Mouse (Mus musculus) heart, embryonic 13.5 days (tissue): Measurements from ENCODE around the gene Sept5. TPM values are rescaled to one million over a fixed set of nuclear protein-coding genes. Genes with fewer than 3 reads are reported as not detected.

ENCODE experiments used
- ATAC-seq: fragments of 200-750 bp; cut with Nextera tagmentation; 2 replicates; pipeline ENCODE4 v1.8.0; 2017; ENCODE audit warnings: moderate TSS enrichment; ENCODE audit not compliant: insufficient number of reproducible peaks, low FRiP score, low TSS enrichment; ENCODE audit errors: extremely low read depth
- H3K27ac ChIP-seq: fragments of 300-500 bp; sonication (generic); replicated peaks from 2 replicates; pipeline ENCODE4 v1.5.1; 2015; ENCODE audit warnings: moderate library complexity, mild to moderate bottlenecking, inconsistent platforms
- H3K27me3 ChIP-seq: fragments of 300-500 bp; sonication (generic); replicated peaks from 2 replicates; pipeline ENCODE4 v1.6.1; 2015; ENCODE audit warnings: mild to moderate bottlenecking, inconsistent platforms
- H3K36me3 ChIP-seq: fragments of 300-500 bp; sonication (generic); 2 replicates; pipeline ENCODE4 v1.6.1; 2015; ENCODE audit warnings: mild to moderate bottlenecking, inconsistent platforms
- H3K4me1 ChIP-seq: fragments of 300-500 bp; sonication (generic); 2 replicates; pipeline ENCODE4 v1.6.1; 2015; ENCODE audit warnings: inconsistent platforms
- H3K4me2 ChIP-seq: fragments of 300-500 bp; sonication (generic); 2 replicates; pipeline ENCODE4 v1.6.1; 2015; ENCODE audit warnings: inconsistent platforms, mild to moderate bottlenecking, moderate library complexity
- H3K4me3 ChIP-seq: fragments of 300-500 bp; sonication (generic); 2 replicates; pipeline ENCODE4 v1.5.1; 2015; ENCODE audit warnings: moderate library complexity, mild to moderate bottlenecking, inconsistent platforms
- H3K9ac ChIP-seq: fragments of 300-500 bp; sonication (generic); 2 replicates; pipeline ENCODE4 v1.6.1; 2015; ENCODE audit warnings: inconsistent platforms, mild to moderate bottlenecking, moderate library complexity
- H3K9me3 ChIP-seq: fragments of 300-500 bp; sonication (generic); 2 replicates; pipeline ENCODE4 v1.6.1; 2016; ENCODE audit warnings: inconsistent platforms
- WGBS: fragments of 180-500 bp; shearing (Covaris S2); methylation state at CpG from one replicate; pipeline ENCODE4 v1.1.7; 2015; ENCODE audit warnings: mixed read lengths; 5-methylcytosine and 5-hydroxymethylcytosine counted together
- polyA plus RNA-seq: library from polyadenylated mRNA; unstranded; fragments of >200 nt; fragmentation: Nextera tagmentation; extraction: Ambion mirVana; gene quantifications from 2 replicates; pipeline ENCODE4 v1.2.1, GENCODE M21; 2015

Gene Sept5
- 8.8 TPM in 2 replicates for polyA plus RNA-seq

DNA sequence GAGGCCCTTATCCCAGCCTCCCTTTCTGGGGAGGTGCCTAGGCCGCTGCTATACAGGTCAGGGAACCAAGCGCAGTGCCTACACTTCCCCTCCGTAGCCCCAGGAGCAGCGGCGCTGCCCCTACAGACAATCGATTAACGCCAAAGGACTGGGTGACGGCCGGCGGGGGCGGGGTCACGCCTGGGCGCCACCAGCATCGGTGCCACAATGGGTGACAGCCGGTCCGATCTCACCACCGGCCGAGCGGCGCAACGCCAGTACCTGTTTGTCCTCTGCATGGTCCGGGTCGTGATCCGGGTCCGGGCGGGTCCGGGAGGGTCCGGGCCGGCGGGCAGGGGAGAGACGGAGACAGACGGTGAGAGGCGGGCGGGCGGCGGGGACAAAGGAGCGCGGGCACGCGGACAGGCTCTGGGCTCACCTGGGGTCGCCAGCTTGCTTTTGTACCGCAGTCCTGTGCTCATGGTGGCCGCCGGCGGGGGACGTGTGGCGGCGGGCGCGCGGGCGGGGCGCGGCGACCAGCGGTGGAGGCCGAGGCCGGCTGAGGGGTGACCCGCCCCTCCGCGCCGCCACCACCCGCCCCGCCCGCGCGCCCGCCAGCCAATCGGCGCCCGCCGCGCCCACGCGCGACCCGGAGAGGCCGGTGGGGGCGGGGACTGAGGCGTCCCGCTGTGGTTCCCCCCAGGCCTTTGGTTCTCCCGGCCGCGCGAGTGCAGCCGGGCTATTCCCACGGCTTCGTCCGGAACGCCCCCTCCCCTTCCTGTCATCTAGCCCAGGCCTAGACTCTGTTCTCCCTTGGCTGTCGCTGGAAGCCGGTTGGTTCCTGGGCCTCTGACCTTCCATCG is at the start of gene Sept5:
Gene Sept5 (minus strand): TSS at position 565 of the 842 bp plus-strand sequence.
- peak within 1 kb of the TSS; percentile 83 for H3K4me3 ChIP-seq
- H3K27me3 ChIP-seq: peaks cover 76% of the 10 kb centered on the region
- ATAC-seq: peak; percentile 35; the same call in 1 of the 2 replicates
- H3K4me2 ChIP-seq: peak within 1 kb of the TSS; percentile 98
- H3K27ac ChIP-seq: no peak within 1 kb of the TSS
- peak within 1 kb of the TSS; percentile 89 for H3K9ac ChIP-seq
- H3K4me1 ChIP-seq: peaks cover 30% of the 10 kb centered on the region
- WGBS: under 1% methylated on average over 75 of the region's 93 CpGs
- no peaks in the 10 kb centered on the region for H3K36me3 ChIP-seq
- no peaks in the 10 kb centered on the region for H3K9me3 ChIP-seq

DNA sequence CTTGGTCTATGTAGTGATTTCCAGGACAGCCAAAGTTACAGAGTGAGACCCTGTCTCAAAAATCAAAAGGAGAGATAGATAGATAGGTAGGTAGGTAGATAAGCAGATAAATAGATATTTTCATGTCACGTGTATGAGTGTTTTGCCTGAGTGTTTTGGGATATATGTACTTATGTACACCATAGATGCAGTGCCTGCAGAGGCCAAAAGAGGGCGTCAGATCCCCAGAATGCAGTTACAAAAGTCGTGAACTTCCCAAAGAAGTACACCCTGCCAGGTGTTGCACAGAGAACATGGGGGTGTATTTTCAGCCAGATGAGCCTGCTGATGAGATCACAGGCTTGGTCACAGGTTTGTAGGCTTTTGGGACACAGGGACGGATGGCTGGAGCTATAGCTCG is 49.4 kb upstream of the Sept5 start:
- Histone ChIP-seq H3K4me1 (peaks cover 8% of the 10 kb centered on the region), H3K27me3 (no peaks in the 10 kb centered on the region; the same call in 1 of the 2 replicates), H3K9ac (no peak overlapping the region), H3K36me3 (no peaks in the 10 kb centered on the region), H3K4me2 (no peak overlapping the region), H3K9me3 (no peaks in the 10 kb centered on the region), H3K4me3 (no peak overlapping the region), H3K27ac (no peak overlapping the region)
- WGBS: 45% methylated on average over 5 of the region's 5 CpGs
- ATAC-seq: no peak

DNA sequence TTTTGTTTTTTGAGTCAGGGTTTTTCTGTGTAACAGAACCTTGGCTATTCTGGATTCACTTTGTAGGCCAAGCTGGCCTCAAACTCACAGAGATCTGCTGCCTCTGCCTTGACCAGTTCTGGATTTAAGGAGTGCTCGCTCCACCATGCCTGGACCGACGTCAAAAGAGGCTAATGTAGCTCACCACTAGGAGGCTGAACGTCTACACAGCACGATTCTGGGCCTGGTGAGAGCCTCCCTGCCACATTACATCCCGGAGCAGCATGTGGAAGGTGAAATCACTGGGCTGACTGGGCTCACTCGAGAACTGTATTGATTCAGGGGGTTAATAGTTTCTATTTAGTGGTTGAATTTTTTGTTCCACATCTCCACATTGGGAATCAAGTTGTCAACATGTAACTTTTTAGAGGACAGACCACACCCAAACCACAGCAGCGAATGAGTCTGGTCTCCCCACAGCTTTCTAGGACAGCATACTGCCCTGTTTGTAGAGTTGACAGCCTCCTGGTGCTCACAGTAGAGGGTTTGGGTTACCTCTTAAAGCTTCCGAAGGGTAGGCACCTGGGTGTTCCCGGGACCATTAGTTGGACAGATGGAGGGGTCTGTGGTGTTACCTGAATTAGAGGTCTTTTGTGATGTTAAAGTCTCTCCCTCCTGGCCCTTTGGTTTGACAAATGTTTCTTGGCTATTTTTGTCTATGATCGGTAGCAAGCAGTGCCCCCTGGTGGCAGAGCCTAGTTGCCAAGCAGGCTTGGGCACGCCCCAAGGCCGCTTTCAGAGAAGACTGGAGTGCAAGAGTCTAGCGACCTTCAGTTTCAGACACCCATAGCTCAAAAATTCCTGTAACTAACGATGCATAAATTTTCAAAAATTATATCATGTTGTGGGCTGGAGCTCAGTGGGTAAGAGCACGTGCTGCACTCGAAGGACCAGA is 48.3 kb upstream of the Sept5 start:
- Histone ChIP-seq H3K27me3 (no peaks in the 10 kb centered on the region; the same call in 1 of the 2 replicates), H3K9me3 (no peaks in the 10 kb centered on the region), H3K4me2 (no peak overlapping the region), H3K4me1 (no peaks in the 10 kb centered on the region; the same call in 1 of the 2 replicates), H3K27ac (no peak overlapping the region), H3K4me3 (no peak overlapping the region), H3K9ac (no peak overlapping the region), H3K36me3 (no peaks in the 10 kb centered on the region)
- ATAC-seq: no peak
- 32% methylated on average over 17 of the region's 17 CpGs for WGBS

DNA sequence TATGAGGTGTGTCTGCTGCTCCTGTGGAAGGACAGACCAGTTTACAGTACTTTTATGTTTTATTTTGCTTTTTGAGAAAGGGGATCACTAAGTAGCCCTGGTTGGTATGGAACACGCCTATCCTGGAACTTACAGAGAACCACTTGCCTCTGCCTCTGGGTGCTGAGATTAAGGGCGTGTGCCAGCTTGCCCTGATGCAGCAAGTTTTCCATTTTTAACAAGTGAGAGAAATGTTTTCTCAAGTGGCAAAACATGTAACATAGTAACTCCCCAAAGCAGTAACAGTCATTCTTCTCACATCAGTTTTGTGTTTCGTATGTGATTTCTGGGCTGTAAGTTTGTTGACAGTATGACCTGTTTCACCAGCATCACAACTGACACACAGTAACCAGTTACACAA is 43.3 kb upstream of the Sept5 start:
- WGBS: 65% methylated on average over 3 of the region's 3 CpGs
- Histone ChIP-seq H3K4me1 (no peaks in the 10 kb centered on the region), H3K9ac (no peak overlapping the region), H3K27me3 (peaks cover 15% of the 10 kb centered on the region), H3K4me2 (no peak overlapping the region), H3K27ac (no peak overlapping the region), H3K36me3 (no peaks in the 10 kb centered on the region), H3K4me3 (no peak overlapping the region), H3K9me3 (no peaks in the 10 kb centered on the region)
- ATAC-seq: no peak

DNA sequence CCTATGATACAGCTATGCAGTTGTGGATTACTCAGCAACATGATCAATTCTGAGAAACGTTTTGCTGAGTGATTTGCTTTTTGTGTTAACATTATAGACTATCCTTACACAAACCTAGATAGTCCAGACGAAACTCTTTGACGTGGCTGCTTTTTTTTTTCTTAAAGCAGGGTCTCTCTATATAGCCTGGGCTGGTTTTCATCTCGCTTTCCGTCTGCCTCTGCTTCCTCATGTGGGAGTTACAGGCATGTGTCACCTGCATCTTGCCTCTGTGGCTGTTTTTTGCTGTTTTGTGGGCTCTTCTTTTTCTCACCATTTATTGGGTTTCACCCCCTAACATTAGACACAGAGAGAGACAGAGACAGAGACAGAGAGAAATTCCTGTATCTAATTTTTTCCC is 42.3 kb upstream of the Sept5 start:
- H3K36me3 ChIP-seq: no peaks in the 10 kb centered on the region
- no peak overlapping the region for H3K9ac ChIP-seq
- no peak overlapping the region for H3K4me2 ChIP-seq
- no peak overlapping the region for H3K4me3 ChIP-seq
- no peaks in the 10 kb centered on the region for H3K9me3 ChIP-seq
- ATAC-seq: no peak
- WGBS: 46% methylated on average over 5 of the region's 5 CpGs
- no peaks in the 10 kb centered on the region for H3K4me1 ChIP-seq
- no peak overlapping the region for H3K27ac ChIP-seq
- peaks cover 15% of the 10 kb centered on the region for H3K27me3 ChIP-seq

DNA sequence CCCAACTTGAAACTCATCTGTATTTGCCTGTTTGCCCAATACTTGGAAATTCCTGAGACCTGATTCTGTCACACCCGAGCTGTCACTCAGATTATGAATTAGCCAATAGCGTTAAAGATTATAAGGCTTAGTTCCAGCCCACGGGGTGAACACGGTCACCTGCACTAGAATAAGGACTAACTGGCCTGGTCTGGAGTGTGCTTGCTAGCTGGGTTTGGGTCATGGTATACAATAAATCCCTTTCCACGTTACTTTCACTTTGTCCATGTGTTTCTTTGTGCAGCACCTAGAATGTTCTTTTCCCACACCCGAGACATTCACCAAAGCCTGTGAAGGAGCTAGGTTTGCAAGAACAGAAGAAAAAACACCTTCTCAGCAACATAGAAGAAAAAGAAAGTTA is 40.2 kb upstream of the Sept5 start:
- H3K27me3 ChIP-seq: peaks cover 15% of the 10 kb centered on the region
- H3K36me3 ChIP-seq: no peaks in the 10 kb centered on the region
- H3K4me1 ChIP-seq: no peaks in the 10 kb centered on the region
- ATAC-seq: no peak
- H3K9me3 ChIP-seq: no peaks in the 10 kb centered on the region
- no peak overlapping the region for H3K4me2 ChIP-seq
- H3K4me3 ChIP-seq: no peak overlapping the region
- H3K27ac ChIP-seq: no peak overlapping the region
- no peak overlapping the region for H3K9ac ChIP-seq
- WGBS: 69% methylated on average over 6 of the region's 6 CpGs

DNA sequence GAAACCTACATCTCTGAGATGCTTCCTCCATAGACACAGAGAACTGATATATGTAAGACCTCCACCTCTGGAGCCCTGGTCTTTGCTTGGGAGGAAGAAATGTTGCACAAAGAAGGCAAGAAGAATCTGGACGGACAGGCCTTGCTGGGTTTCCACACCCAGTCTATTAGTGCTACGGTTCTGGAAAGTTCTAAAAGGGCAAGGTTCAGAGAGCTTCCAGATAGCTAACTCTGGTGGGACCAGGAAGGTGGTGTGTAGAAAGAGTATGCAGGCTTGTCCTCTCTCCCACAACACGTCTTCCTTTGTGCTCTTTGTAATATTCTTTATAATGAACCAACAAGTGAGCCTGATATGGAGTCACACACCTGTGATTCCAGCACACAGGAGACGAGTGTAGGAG is 28.8 kb upstream of the Sept5 start:
- 0 out of 2 replicates have a peak, but pooled peaks cover 2% of the 10 kb centered on the region for H3K9me3 ChIP-seq
- H3K4me2 ChIP-seq: no peak overlapping the region
- H3K27ac ChIP-seq: no peak overlapping the region
- WGBS: 68% methylated on average over 4 of the region's 4 CpGs
- no peak for ATAC-seq
- H3K36me3 ChIP-seq: no peaks in the 10 kb centered on the region
- no peaks in the 10 kb centered on the region for H3K27me3 ChIP-seq
- H3K9ac ChIP-seq: no peak overlapping the region
- H3K4me1 ChIP-seq: no peaks in the 10 kb centered on the region
- H3K4me3 ChIP-seq: no peak overlapping the region

DNA sequence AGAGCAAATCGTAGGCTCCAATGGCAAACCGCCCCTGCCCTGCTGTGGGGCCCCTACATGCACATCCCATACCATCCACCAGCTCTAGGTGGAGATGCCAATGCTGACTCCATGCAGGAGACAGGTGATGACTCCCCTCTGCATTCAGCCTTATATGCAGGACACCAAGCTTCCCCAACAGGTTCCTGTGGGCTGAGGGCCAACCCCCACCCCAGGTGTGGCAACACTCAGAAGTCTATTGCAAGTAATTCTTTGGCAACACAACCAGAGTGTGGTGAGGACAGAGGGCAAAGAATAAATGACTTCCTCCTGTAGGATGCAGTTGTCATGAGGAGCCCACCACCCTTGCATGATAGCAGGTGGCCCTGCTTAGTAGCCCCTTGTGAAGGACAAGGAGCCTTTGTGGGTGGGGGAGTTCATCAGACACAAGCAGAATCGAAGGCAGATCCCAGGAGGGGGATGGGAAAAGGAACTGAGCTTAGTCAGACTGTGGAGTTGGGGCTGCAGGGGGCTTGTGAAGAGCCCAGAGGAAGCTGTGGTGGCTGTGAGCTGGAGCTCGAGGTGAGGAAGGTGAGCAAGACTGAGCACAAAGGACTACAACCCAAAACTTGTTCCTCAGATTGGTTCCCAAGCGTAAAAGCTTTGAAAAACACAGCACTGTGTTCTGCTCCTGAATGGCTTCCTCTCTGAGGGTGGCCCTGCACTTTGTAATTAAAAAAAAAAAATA is 25.8 kb upstream of the Sept5 start:
- Histone ChIP-seq H3K9ac (no peak overlapping the region), H3K36me3 (no peaks in the 10 kb centered on the region), H3K4me2 (no peak overlapping the region), H3K9me3 (0 out of 2 replicates have a peak, but pooled peaks cover 2% of the 10 kb centered on the region), H3K4me3 (no peak overlapping the region), H3K27ac (no peak overlapping the region), H3K4me1 (no peaks in the 10 kb centered on the region), H3K27me3 (no peaks in the 10 kb centered on the region)
- ATAC-seq: no peak
- WGBS: 50% methylated on average over 5 of the region's 5 CpGs

DNA sequence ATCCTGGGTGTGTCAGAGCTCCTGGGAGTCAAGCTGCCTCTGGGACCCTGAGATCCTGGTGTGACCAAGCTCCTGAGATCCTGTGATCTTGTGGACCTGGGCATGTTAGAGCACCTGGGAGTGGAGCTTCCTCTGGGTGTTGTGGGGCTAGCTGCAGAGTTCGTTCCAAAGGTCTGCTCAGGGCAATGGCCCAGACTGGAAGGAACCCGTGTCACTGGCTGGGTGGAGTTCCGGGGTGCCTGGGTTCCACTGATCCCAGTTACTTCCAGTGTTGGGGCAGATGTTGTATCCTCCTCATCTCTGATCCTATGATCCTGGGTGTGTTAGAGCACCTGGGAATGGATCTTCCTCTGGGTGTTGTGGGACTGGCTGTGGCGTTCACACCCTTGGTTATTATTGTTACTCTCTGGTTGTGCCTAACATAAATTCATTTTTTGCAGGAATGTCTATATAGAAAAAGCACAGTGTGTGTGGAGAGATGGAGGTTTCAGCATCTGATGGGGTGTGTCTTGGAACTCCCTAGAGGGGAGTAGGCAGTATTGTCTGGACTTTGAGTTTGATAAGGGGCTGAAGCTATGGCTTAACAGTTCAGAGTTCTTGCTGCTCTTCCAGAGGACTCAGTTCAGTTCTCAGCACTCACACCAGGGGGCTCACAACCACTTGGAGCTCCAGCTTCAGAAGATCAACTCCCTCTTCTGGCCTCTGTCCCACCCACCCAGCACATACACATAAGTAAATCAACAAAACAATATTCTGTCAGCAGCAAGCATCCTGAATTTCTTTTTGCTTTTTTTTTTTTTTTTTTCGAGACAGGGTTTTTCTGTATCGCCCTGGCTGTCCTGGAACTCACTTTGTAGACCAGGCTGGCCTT is 23.8 kb upstream of the Sept5 start:
- Histone ChIP-seq H3K27ac (no peak overlapping the region), H3K4me1 (no peaks in the 10 kb centered on the region), H3K4me3 (no peak overlapping the region), H3K36me3 (no peaks in the 10 kb centered on the region), H3K9ac (no peak overlapping the region), H3K27me3 (no peaks in the 10 kb centered on the region), H3K4me2 (no peak overlapping the region), H3K9me3 (no peaks in the 10 kb centered on the region)
- WGBS: 79% methylated on average over 6 of the region's 6 CpGs
- no peak for ATAC-seq

DNA sequence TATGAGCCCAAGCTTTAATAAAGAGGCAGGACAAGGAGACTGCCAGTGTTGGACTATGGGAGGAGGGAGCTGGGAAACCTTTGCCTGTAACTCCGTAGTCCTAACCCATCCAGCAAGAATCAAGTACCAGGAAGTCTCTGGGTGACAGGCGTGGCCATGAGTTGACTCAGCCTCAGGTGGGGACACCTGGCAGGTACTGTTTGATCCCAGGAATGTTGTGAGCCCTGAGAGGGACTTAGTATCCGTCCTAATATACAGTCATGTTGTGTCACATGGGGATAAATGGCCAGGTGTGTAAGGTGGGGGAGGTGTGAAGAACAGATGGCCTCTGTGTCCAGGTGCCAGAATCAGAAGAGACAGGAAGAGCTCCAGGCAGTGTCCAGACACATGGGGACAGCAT is 19.4 kb upstream of the Sept5 start:
- ATAC-seq: no peak
- 61% methylated on average over 3 of the region's 3 CpGs for WGBS
- no peak overlapping the region for H3K9ac ChIP-seq
- H3K27me3 ChIP-seq: no peaks in the 10 kb centered on the region
- no peaks in the 10 kb centered on the region for H3K4me1 ChIP-seq
- no peak overlapping the region for H3K27ac ChIP-seq
- H3K9me3 ChIP-seq: 0 out of 2 replicates have a peak, but pooled peaks cover 3% of the 10 kb centered on the region
- no peak overlapping the region for H3K4me2 ChIP-seq
- no peak overlapping the region for H3K4me3 ChIP-seq
- no peaks in the 10 kb centered on the region for H3K36me3 ChIP-seq
